17 mouse cellular contexts compared by ENCODE assay signal in the genomic region with DNA sequence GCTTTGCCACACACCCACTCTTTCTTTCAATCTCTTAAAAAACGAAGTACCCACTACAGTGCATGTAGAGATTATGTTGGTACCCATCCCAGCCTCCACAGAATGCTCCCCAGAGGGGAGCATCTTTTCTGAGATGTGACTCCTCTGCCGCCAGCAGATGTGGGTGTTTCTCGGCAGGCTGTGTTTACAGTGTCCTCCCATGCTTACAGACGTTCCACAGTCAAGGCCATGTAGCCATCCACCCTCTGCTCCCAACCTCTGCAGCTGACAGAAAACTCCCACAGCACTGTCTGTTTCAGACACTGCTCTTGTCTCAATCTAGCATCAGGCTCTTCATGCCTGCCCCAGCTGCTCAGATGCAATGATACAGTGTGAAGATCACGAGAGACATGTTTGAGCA.
"Had no signal": no experiment of that assay in that cellular context is flagged by ENCODE, and none has a peak within 500 bp of the region (broad histone marks: within the 10 kb centered on the region; RNA-seq: fewer than 3 reads in every experiment).

No protein-coding gene starts in this region.

- DNase-seq: gastrocnemius, postnatal 14 days; gastrocnemius, postnatal 36 days; heart, adult 11 months; heart, adult 2 months; heart, postnatal 14 days; heart, postnatal 36 days; kidney, adult 18-20 months; kidney, adult 8-10 months; kidney, postnatal 10 days; kidney, postnatal 25 days; kidney, postnatal 4 days; liver; liver, embryonic 13.5 days had no signal

- ATAC-seq: hindbrain, embryonic 16.5 days; inflammation-experienced regulatory T-cells, adult 6 months; intestine, embryonic 15.5 days; intestine, postnatal 0 days had no signal
